Mouse (Mus musculus) hindbrain, embryonic 11.5 days (tissue): ENCODE measurements at regions not wholly inside any gene's neighbourhood (a gene's known extent, or its start where the extent isn't known, plus 50 kb on each side); places are given as distances from the start of the nearest gene placed in this dataset.

ENCODE experiments used
- ATAC-seq: fragments of 200-750 bp; cut with Nextera tagmentation; 2 replicates; pipeline ENCODE4 v1.8.0; 2017; ENCODE audit warnings: mild to moderate bottlenecking, moderate TSS enrichment, moderate library complexity; ENCODE audit not compliant: low FRiP score
- DNase-seq: peaks from one replicate; pipeline ENCODE4 v3.0.0-alpha.2; 2015; ENCODE audit warnings: low spot score
- H3K27ac ChIP-seq: fragments of 300-500 bp; sonication (generic); 2 replicates; pipeline ENCODE4 v1.5.1; 2014; ENCODE audit warnings: mild to moderate bottlenecking, low read depth, low read length
- H3K27me3 ChIP-seq: fragments of 300-500 bp; sonication (generic); 2 replicates; pipeline ENCODE4 v1.6.1; 2014; ENCODE audit warnings: mild to moderate bottlenecking, low read length, moderate library complexity, mixed read lengths; ENCODE audit not compliant: control insufficient read depth, insufficient read depth
- H3K36me3 ChIP-seq: fragments of 300-500 bp; sonication (generic); 2 replicates; pipeline ENCODE4 v1.6.1; 2014; ENCODE audit warnings: mild to moderate bottlenecking, low read length, moderate library complexity, mixed read lengths; ENCODE audit not compliant: control insufficient read depth, insufficient read depth
- H3K4me1 ChIP-seq: fragments of 300-500 bp; sonication (generic); replicated peaks from 2 replicates; pipeline ENCODE4 v1.6.1; 2014; ENCODE audit warnings: low read length, mixed read lengths; ENCODE audit not compliant: control insufficient read depth, insufficient read depth
- H3K4me2 ChIP-seq: fragments of 300-500 bp; sonication (generic); replicated peaks from 2 replicates; pipeline ENCODE4 v1.6.1; 2014; ENCODE audit warnings: mild to moderate bottlenecking, low read depth, low read length
- H3K4me3 ChIP-seq: fragments of 300-500 bp; sonication (generic); 2 replicates; pipeline ENCODE4 v1.5.1; 2014; ENCODE audit warnings: low read depth, low read length
- H3K9ac ChIP-seq: fragments of 300-500 bp; sonication (generic); 2 replicates; pipeline ENCODE4 v1.6.1; 2014; ENCODE audit warnings: low read depth, low read length
- H3K9me3 ChIP-seq: fragments of 300-500 bp; sonication (generic); 2 replicates; pipeline ENCODE4 v1.6.1; 2016; ENCODE audit warnings: low read length; ENCODE audit not compliant: control insufficient read depth
- WGBS: fragments of 180-500 bp; shearing (Covaris S2); extraction: QIAGEN DNeasy Blood & Tissue Kit; methylation state at CpG from one replicate; pipeline ENCODE4 v1.1.7; 2014; 5-methylcytosine and 5-hydroxymethylcytosine counted together

DNA sequence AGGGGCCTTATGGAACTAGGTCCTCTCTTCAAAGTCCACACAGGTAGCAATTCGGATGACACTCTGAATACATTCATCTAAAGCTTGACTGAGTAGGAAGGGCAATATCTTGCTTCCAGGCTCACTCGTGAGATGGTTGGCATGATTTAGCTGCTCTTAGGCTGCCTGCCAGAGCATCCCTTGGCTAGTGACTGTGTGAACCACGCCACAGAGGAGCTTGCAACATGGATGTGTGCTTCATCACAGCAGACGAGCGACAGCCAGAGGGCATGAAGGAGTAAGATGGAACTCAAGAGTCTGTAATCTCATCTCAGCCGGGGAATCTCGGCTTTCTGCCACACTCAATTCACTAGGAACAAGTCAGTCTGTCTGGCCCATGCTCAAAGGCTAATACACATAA lies 127.3 kb downstream of the CK137956 start:
- H3K4me3 ChIP-seq: no peak overlapping the region
- H3K36me3 ChIP-seq: no peaks in the 10 kb centered on the region
- H3K4me2 ChIP-seq: no peak overlapping the region
- no peak for DNase-seq
- no peak overlapping the region for H3K27ac ChIP-seq
- no peaks in the 10 kb centered on the region for H3K4me1 ChIP-seq
- H3K9ac ChIP-seq: no peak overlapping the region
- ATAC-seq: no peak
- no peaks in the 10 kb centered on the region for H3K9me3 ChIP-seq
- H3K27me3 ChIP-seq: no peaks in the 10 kb centered on the region
- WGBS: 88% methylated on average over 7 of the region's 7 CpGs

DNA sequence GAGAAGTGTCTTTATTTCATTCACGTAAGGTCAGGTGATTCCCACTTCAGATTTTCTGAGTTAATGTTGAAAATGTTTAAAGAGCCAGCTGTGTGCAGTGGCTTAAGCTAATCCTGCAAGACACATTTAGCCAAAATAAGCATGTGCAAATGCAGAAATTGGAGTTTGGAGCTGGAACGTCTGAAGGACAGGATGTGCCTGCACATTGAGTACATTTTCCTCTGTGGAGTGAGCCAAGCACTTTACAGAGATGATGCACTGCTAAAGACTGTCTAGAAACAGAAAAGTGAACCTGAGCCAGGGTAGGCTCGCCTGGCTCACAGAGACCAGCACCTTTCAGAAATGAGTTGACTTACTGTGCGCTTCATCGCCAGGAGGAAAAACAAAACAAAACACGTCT lies 137.1 kb downstream of the CK137956 start:
- no peak for DNase-seq
- H3K27me3 ChIP-seq: no peaks in the 10 kb centered on the region
- WGBS: 89% methylated on average over 6 of the region's 6 CpGs
- H3K4me1 ChIP-seq: no peaks in the 10 kb centered on the region
- H3K9me3 ChIP-seq: no peaks in the 10 kb centered on the region
- H3K4me3 ChIP-seq: no peak overlapping the region
- no peak overlapping the region for H3K9ac ChIP-seq
- no peak overlapping the region for H3K27ac ChIP-seq
- no peaks in the 10 kb centered on the region for H3K36me3 ChIP-seq
- ATAC-seq: no peak
- H3K4me2 ChIP-seq: no peak overlapping the region

- no peaks in the 10 kb centered on the region for H3K27me3 ChIP-seq
- no peak overlapping the region for H3K4me2 ChIP-seq
- no peak overlapping the region for H3K4me3 ChIP-seq
- DNase-seq: no peak
- H3K27ac ChIP-seq: no peak overlapping the region
- H3K4me1 ChIP-seq: no peaks in the 10 kb centered on the region
- 90% methylated on average over 8 of the region's 8 CpGs for WGBS
- no peak overlapping the region for H3K9ac ChIP-seq
- ATAC-seq: no peak
- no peaks in the 10 kb centered on the region for H3K9me3 ChIP-seq
- H3K36me3 ChIP-seq: no peaks in the 10 kb centered on the region
Observed at GRCm38 (mm10) chr4:127826988-127827387, 143.8 kb downstream of the CK137956 start.

- Histone ChIP-seq H3K4me1 (no peaks in the 10 kb centered on the region), H3K4me2 (no peak overlapping the region), H3K9ac (no peak overlapping the region), H3K36me3 (no peaks in the 10 kb centered on the region), H3K9me3 (no peaks in the 10 kb centered on the region), H3K27me3 (no peaks in the 10 kb centered on the region), H3K4me3 (no peak overlapping the region), H3K27ac (no peak overlapping the region)
- ATAC-seq: no peak
- 80% methylated on average over 8 of the region's 8 CpGs for WGBS
- no peak for DNase-seq
Observed at GRCm38 (mm10) chr4:127819501-127819900, 151.2 kb downstream of the CK137956 start.

DNA sequence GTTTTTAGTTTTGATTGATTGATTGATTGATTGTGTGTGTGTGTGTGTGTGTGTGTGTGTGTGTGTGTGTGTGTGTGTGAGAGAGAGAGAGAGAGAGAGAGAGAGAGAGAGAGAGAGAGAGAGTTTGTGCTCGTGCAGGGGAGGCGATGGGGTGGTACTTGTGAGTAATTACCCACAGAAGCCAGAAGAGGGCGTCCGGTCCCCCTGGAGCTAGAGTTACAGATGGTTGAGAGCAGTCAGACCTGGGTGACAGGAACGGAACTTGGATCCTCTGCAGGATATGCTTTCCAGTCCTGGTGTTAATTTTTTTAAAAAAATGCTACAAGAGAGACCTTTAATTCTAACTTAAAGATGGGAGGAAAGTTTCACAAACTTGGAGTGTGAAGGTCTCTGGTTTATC lies 151.7 kb downstream of the CK137956 start:
- no peaks in the 10 kb centered on the region for H3K9me3 ChIP-seq
- H3K27ac ChIP-seq: no peak overlapping the region
- no peak overlapping the region for H3K4me2 ChIP-seq
- ATAC-seq (no peak), DNase-seq (no peak)
- H3K9ac ChIP-seq: no peak overlapping the region
- WGBS: 74% methylated on average over 5 of the region's 5 CpGs
- H3K27me3 ChIP-seq: no peaks in the 10 kb centered on the region
- H3K36me3 ChIP-seq: no peaks in the 10 kb centered on the region
- H3K4me3 ChIP-seq: no peak overlapping the region
- H3K4me1 ChIP-seq: no peaks in the 10 kb centered on the region

- no peak for ATAC-seq
- Histone ChIP-seq H3K36me3 (no peaks in the 10 kb centered on the region), H3K4me1 (no peaks in the 10 kb centered on the region), H3K4me3 (no peak overlapping the region), H3K27ac (no peak overlapping the region), H3K9ac (no peak overlapping the region), H3K27me3 (no peaks in the 10 kb centered on the region), H3K4me2 (no peak overlapping the region), H3K9me3 (no peaks in the 10 kb centered on the region)
- no peak for DNase-seq
- 95% methylated on average over 6 of the region's 6 CpGs for WGBS
Observed at GRCm38 (mm10) chr4:127814631-127815030, 156.1 kb downstream of the CK137956 start.

DNA sequence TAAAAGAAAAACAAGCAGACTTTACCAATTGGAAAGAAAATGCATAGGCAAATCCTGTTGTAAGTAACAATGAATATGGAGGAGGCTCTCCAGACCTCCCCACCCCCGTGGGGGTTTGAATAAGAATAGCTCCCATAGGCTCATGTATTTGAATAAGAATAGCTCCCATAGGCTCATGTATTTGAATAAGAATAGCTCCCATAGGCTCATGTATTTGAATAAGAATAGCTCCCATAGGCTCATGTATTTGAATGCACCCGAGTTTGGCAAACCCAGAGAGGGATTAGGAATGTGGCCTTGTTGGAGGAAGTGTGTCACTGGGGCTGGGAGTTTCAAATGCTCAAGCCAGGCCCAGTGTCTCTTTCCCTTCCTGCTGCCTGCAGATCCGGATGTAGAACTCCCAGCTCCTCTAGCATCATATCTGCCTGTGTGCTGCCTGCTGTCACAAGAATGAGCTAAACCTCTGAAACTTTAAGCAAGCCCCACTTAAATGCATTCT lies 158.7 kb downstream of the CK137956 start:
- H3K4me1 ChIP-seq: no peaks in the 10 kb centered on the region
- no peak overlapping the region for H3K27ac ChIP-seq
- H3K4me3 ChIP-seq: no peak overlapping the region
- DNase-seq: no peak
- no peak for ATAC-seq
- H3K9me3 ChIP-seq: no peaks in the 10 kb centered on the region
- no peaks in the 10 kb centered on the region for H3K27me3 ChIP-seq
- 57% methylated on average over 3 of the region's 3 CpGs for WGBS
- no peak overlapping the region for H3K4me2 ChIP-seq
- no peak overlapping the region for H3K9ac ChIP-seq
- no peaks in the 10 kb centered on the region for H3K36me3 ChIP-seq

GRCm38 (mm10) chr4:127810899-127811510 lies 159.7 kb downstream of the CK137956 start:
- 89% methylated on average over 7 of the region's 7 CpGs for WGBS
- H3K9ac ChIP-seq: no peak overlapping the region
- no peak overlapping the region for H3K4me2 ChIP-seq
- H3K36me3 ChIP-seq: no peaks in the 10 kb centered on the region
- ATAC-seq: no peak
- H3K27me3 ChIP-seq: no peaks in the 10 kb centered on the region
- no peaks in the 10 kb centered on the region for H3K4me1 ChIP-seq
- no peak for DNase-seq
- H3K4me3 ChIP-seq: no peak overlapping the region
- H3K27ac ChIP-seq: no peak overlapping the region
- H3K9me3 ChIP-seq: no peaks in the 10 kb centered on the region

- H3K27ac ChIP-seq: no peak overlapping the region
- no peak for ATAC-seq
- no peaks in the 10 kb centered on the region for H3K27me3 ChIP-seq
- H3K9ac ChIP-seq: no peak overlapping the region
- H3K36me3 ChIP-seq: no peaks in the 10 kb centered on the region
- WGBS: 79% methylated on average over 6 of the region's 6 CpGs
- DNase-seq: peak; percentile 10
- no peak overlapping the region for H3K4me2 ChIP-seq
- H3K4me3 ChIP-seq: no peak overlapping the region
- no peaks in the 10 kb centered on the region for H3K4me1 ChIP-seq
- no peaks in the 10 kb centered on the region for H3K9me3 ChIP-seq
Observed at GRCm38 (mm10) chr4:127809006-127809405, 161.7 kb downstream of the CK137956 start.
